ENCODE assay signal across 27 mouse cellular contexts in genomic region chr5:21035689-21036480, GRCm38 (mm10). TPM values are rescaled to one million over a fixed set of nuclear protein-coding genes. Genes with fewer than 3 reads are reported as not detected.
DNase-seq lines count a peak whose midpoint lies in the region; ATAC-seq and TF ChIP-seq lines count a peak whose summit lies in the region.
"Had no signal": no experiment of that assay in that cellular context is flagged by ENCODE, and none has a peak within 500 bp of the region (broad histone marks: within the 10 kb centered on the region; RNA-seq: fewer than 3 reads in every experiment).

No protein-coding gene starts in this region.

- H3K4me1 ChIP-seq in kidney, postnatal 0 days (replicated peaks; ENCODE audit: insufficient read depth, low read length) = no peaks in the 10 kb centered on the region; the same call in 1 of the 2 replicates
- H3K4me1 ChIP-seq in MEL (ENCODE audit: control insufficient read depth in 1 of 2, insufficient read depth in 2 of 2, low read length in 2 of 2) = peaks cover 13 to 21% of the 10 kb centered on the region in 2 experiments

- no peaks in the 10 kb centered on the region for H3K9me3 ChIP-seq in kidney, postnatal 0 days (replicated peaks; ENCODE audit: low read length)
- H3K9me3 ChIP-seq in MEL (replicated peaks; ENCODE audit: insufficient read depth, low read length) = no peaks in the 10 kb centered on the region
- H3K9me3 ChIP-seq: embryonic facial prominence, embryonic 10.5 days; forebrain, embryonic 15.5 days; heart, embryonic 13.5 days; hindbrain, embryonic 12.5 days; limb, embryonic 15.5 days; liver, embryonic 15.5 days; neural tube, embryonic 13.5 days had no signal

- H3K9ac ChIP-seq in kidney, postnatal 0 days (ENCODE audit: low read depth, low read length) = no peak overlapping the region
- no peak overlapping the region for H3K9ac ChIP-seq in MEL (ENCODE audit: control insufficient read depth, low read depth, low read length, poor library complexity, severe bottlenecking)
- H3K9ac ChIP-seq: forebrain, embryonic 15.5 days; heart, embryonic 13.5 days; hindbrain, embryonic 12.5 days; limb, embryonic 15.5 days; liver, embryonic 15.5 days; neural tube, embryonic 13.5 days had no signal

- H3K4me3 ChIP-seq in kidney, postnatal 0 days (replicated peaks; ENCODE audit: low read depth, low read length) = no peak overlapping the region
- no peak overlapping the region for H3K4me3 ChIP-seq in MEL (ENCODE audit: control insufficient read depth in 1 of 2, insufficient read depth in 1 of 2, low read depth in 2 of 2, low read length in 2 of 2)
- no peak overlapping the region for H3K4me3 ChIP-seq in macrophage (ENCODE audit: inconsistent target)
- H3K4me3 ChIP-seq: embryonic facial prominence, embryonic 10.5 days; forebrain, embryonic 15.5 days; heart, embryonic 13.5 days; hindbrain, embryonic 12.5 days; limb, embryonic 15.5 days; liver, embryonic 15.5 days; myocyte; neural tube, embryonic 13.5 days had no signal

- no peak for TF ChIP-seq POLR2A in MEL (IDR thresholded peaks at IDR 0.05; ENCODE audit: control insufficient read depth in 1 of 2, insufficient read depth in 1 of 2, low read depth in 1 of 2, low read length in 2 of 2, poor library complexity in 1 of 2)

- ATAC-seq in kidney, postnatal 0 days (replicated peaks; ENCODE audit: low FRiP score, low read depth) = no peak
- ATAC-seq: forebrain, embryonic 15.5 days had no signal

- no peaks in the 10 kb centered on the region for H3K27me3 ChIP-seq in kidney, postnatal 0 days (ENCODE audit: insufficient read depth, low read length)
- H3K27me3 ChIP-seq in MEL (ENCODE audit: control insufficient read depth in 1 of 2, insufficient read depth in 2 of 2, low read length in 2 of 2) = no peaks in the 10 kb centered on the region
- H3K27me3 ChIP-seq: forebrain, embryonic 15.5 days; heart, embryonic 13.5 days; hindbrain, embryonic 12.5 days; limb, embryonic 15.5 days; liver, embryonic 15.5 days; neural tube, embryonic 13.5 days had no signal

- TF ChIP-seq EP300 in MEL (IDR thresholded peaks at IDR 0.05; ENCODE audit: low read depth in 1 of 2, low read length in 2 of 2) = no peak

- no peaks in the 10 kb centered on the region for H3K36me3 ChIP-seq in kidney, postnatal 0 days (ENCODE audit: insufficient read depth, low read length)
- H3K36me3 ChIP-seq in MEL (ENCODE audit: control insufficient read depth in 1 of 2, insufficient read depth in 2 of 2, low read length in 2 of 2) = peaks cover 0 to 33% of the 10 kb centered on the region in 2 experiments; a peak in 3 of 4 replicates
- no peaks in the 10 kb centered on the region for H3K36me3 ChIP-seq in macrophage (ENCODE audit: inconsistent target)
- H3K36me3 ChIP-seq: embryonic facial prominence, embryonic 10.5 days; forebrain, embryonic 15.5 days; hindbrain, embryonic 12.5 days; limb, embryonic 15.5 days; liver, embryonic 15.5 days; neural tube, embryonic 13.5 days had no signal

- peaks cover 60% of the 10 kb centered on the region for H3K79me2 ChIP-seq in MEL (ENCODE audit: control insufficient read depth, insufficient read depth, low read length, poor library complexity)
- peaks cover 98% of the 10 kb centered on the region for H3K79me2 ChIP-seq in macrophage (ENCODE audit: inconsistent target)

- TF ChIP-seq RAD21 in MEL (IDR thresholded peaks at IDR 0.05; ENCODE audit: low read depth, low read length) = no peak

- H3K27ac ChIP-seq in kidney, postnatal 0 days = no peak overlapping the region
- H3K27ac ChIP-seq in MEL (ENCODE audit: control insufficient read depth, low read depth, low read length) (no peak overlapping the region), macrophage (peak overlapping the region; percentile 86)
- H3K27ac ChIP-seq: embryonic facial prominence, embryonic 10.5 days; forebrain, embryonic 15.5 days; heart, embryonic 13.5 days; hindbrain, embryonic 12.5 days; limb, embryonic 15.5 days; liver, embryonic 15.5 days; neural tube, embryonic 13.5 days had no signal

- H3K4me2 ChIP-seq in kidney, postnatal 0 days (ENCODE audit: low read length) = no peak overlapping the region
- H3K4me2 ChIP-seq: forebrain, embryonic 15.5 days; heart, embryonic 13.5 days; hindbrain, embryonic 12.5 days; limb, embryonic 15.5 days; liver, embryonic 15.5 days; neural tube, embryonic 13.5 days had no signal

- TF ChIP-seq CTCF in kidney, postnatal 0 days (IDR thresholded peaks at IDR 0.05; ENCODE audit: low read depth) = no peak
- no peak for TF ChIP-seq CTCF in MEL (IDR thresholded peaks at IDR 0.05 in 2 of 3, conservative IDR thresholded peaks at IDR 0.05 in 1 of 3; ENCODE audit: control insufficient read depth in 1 of 3, insufficient read depth in 1 of 3, low read depth in 2 of 3, low read length in 3 of 3, poor library complexity in 1 of 3, severe bottlenecking in 1 of 3)

- DNase-seq in kidney, postnatal 0 days (ENCODE audit: low spot score) = peak; percentile 29
- DNase-seq in kidney, postnatal 4 days = no peak
- DNase-seq in MEL (ENCODE audit: low read depth, low spot score) = peak; percentile 54
- DNase-seq in skeletal muscle tissue, adult 2 months (ENCODE audit: low read depth, low spot score) = peak; percentile 19
- DNase-seq in testis, postnatal 14 days (ENCODE audit: low spot score) = no peak
- no peak for DNase-seq in thymus, postnatal 10 days (ENCODE audit: low spot score in 2 of 2)
- DNase-seq in layer of hippocampus, adult 9-11 months = no peak
- DNase-seq: adrenal gland, postnatal 14 days; B cell, adult 2 months; cerebellum, adult 8-10 months; cerebellum, postnatal 36 days; gastrocnemius, postnatal 10 days; heart, adult 18-20 months; heart, postnatal 14 days; kidney, adult 18-20 months; kidney, postnatal 14 days; midbrain, embryonic 14.5 days; thymus, postnatal 25 days had no signal

- WGBS in kidney, postnatal 0 days = 46% methylated on average over 7 of the region's 7 CpGs
- 36% methylated on average over 7 of the region's 7 CpGs for WGBS in macrophage (ENCODE audit: missing documents)

TF ChIP-seq in MEL, 35 proteins besides CTCF, POLR2A, EP300 and RAD21:
- peak; percentile 53; the same call in 1 of the 2 replicates for TF ChIP-seq USF1 (IDR thresholded peaks at IDR 0.05; ENCODE audit: low read depth, low read length)
- peak; percentile 57; the same call in 1 of the 2 replicates for TF ChIP-seq GATA1 (IDR thresholded peaks at IDR 0.05; ENCODE audit: low read depth, low read length)
- no peak for TF ChIP-seq NRF1 (IDR thresholded peaks at IDR 0.05; ENCODE audit: insufficient read depth, low read depth, low read length, poor library complexity, severe bottlenecking)
- TF ChIP-seq ZMIZ1 (IDR thresholded peaks at IDR 0.05; ENCODE audit: low read depth, low read length) = no peak
- peak; percentile 10; the same call in 1 of the 2 replicates for TF ChIP-seq ELF1 (IDR thresholded peaks at IDR 0.05; ENCODE audit: low read depth, low read length)
TF ChIP-seq in MEL: peak in this region for 3.

RNA-seq across cellular contexts. Expression of gene Ptpn12, which starts 19.8 kb away (rescaled TPM):
- 21.3 and 23.3 TPM in 2 replicates for polyA plus RNA-seq in kidney, postnatal 0 days (2015; fragmentation: Nextera tagmentation; extraction: Ambion mirVana)
- 14.8 and 23.2 TPM in 2 replicates for total RNA-seq in MEL (2012; rRNA removed)
- polyA plus RNA-seq in MEL (2012; ENCODE audit: insufficient read depth in 1 of 2, insufficient read length in 2 of 2, low read depth in 1 of 2, low replicate concordance in 2 of 2, missing spikeins in 1 of 2) = 100 to 1,000 TPM in 1 of 2 experiments, 10 to 100 TPM in 1; 58.2 to 177 TPM
- total RNA-seq in macrophage (2018; cell fraction: chromatin; rRNA removed) = 100 to 1,000 TPM in 13 of 26 experiments, 10 to 100 TPM in 13; 41.7 to 403 (median 99.6) TPM
- total RNA-seq in macrophage (2018; cell fraction: cytosol; rRNA removed) = 100 to 1,000 TPM in 2 of 26 experiments, 10 to 100 TPM in 24; 28.4 to 126 (median 45.4) TPM
- total RNA-seq in macrophage (2018; cell fraction: nucleus; rRNA removed) = 100 to 1,000 TPM in 9 of 26 experiments, 10 to 100 TPM in 17; 36.4 to 196 (median 70.5) TPM
- polyA plus RNA-seq in macrophage (2018) = 43.2 to 77.5 TPM (median 55.5 TPM) in 3 replicates

Comparison
In these comparisons a context has a peak if more than half of its experiments do, and no peak if none do; other contexts are left out.
1. DNase-seq: peak in kidney, postnatal 0 days (single experiment), MEL (single experiment) and skeletal muscle tissue, adult 2 months (single experiment); none in kidney, postnatal 4 days (0 of 2), testis, postnatal 14 days (single experiment), thymus, postnatal 10 days (0 of 2) and layer of hippocampus, adult 9-11 months (single experiment).